In the genomic region with DNA sequence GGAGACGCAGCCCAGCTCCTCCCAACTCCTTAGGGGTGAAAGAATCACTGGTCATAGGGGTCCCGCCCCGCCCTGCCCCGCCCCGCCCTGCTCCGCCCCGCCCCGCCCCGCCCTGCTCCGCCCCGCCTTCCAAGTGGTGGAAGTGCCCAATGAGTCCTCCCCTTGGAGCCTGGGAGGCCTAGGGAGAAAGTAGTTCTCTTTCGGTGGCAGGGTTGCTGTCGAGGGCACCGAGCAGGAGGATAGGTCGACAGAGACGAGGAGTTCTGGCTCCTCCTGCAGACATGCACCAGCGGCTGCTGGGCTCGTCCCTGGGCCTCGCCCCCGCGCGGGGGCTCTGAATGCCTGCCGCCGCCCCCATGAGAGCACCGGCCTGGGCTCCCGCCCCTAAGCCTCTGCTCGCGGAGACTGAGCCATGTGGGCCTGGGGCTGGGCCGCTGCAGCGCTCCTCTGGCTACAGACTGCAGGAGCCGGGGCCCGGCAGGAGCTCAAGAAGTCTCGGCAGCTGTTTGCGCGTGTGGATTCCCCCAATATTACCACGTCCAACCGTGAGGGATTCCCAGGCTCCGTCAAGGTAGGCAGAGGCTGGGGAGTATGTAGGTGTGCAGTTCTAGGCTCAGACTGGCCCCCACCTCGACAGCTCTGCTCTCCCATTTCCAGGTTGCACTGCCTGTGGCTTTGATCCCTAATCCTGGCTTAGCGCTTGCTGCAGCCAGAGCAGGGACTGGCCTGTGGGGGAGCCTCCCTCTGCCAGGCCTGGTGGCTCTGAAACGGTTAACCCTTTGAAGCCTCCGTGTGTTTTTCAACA, we compare ENCODE assay signal across 8 mouse cellular contexts. TPM values are rescaled to one million over a fixed set of nuclear protein-coding genes. Genes with fewer than 3 reads are reported as not detected.
A peak's percentile ranks its signal among the peaks of the same experiment; 100 is the strongest.
DNase-seq lines count a peak whose midpoint lies in the region; ATAC-seq and TF ChIP-seq lines count a peak whose summit lies in the region.

A gene (plus strand): TSS at position 152 of the 805 bp plus-strand sequence.

- H3K4me3 ChIP-seq in CH12.LX (replicated peaks in 1 of 3; ENCODE audit: low read depth in 2 of 3, low read length in 2 of 3, poor library complexity in 1 of 3), result peak within 1 kb of the TSS; percentile 19 to 60 (median 36)
- H3K4me3 ChIP-seq in bone marrow macrophage, adult 2 months (ENCODE audit: insufficient read depth, low read length), result peak within 1 kb of the TSS; percentile 51
- peak within 1 kb of the TSS; percentile 35 for H3K4me3 ChIP-seq in forebrain, embryonic 14.5 days (ENCODE audit: low read depth, low read length)
- peak within 1 kb of the TSS; percentile 62 for H3K4me3 ChIP-seq in lung, embryonic 14.5 days (ENCODE audit: low read depth, low read length)

- peaks cover 0 to 28% of the 10 kb centered on the region in 2 experiments; a peak in 2 of 4 replicates for H3K4me1 ChIP-seq in CH12.LX (ENCODE audit: control insufficient read depth in 1 of 2, insufficient read depth in 2 of 2)
- H3K4me1 ChIP-seq in bone marrow macrophage, adult 2 months (ENCODE audit: control insufficient read depth, insufficient read depth, low read length), result peaks cover 16% of the 10 kb centered on the region
- H3K4me1 ChIP-seq in forebrain, embryonic 14.5 days (ENCODE audit: control insufficient read depth, insufficient read depth, low read length), result no peaks in the 10 kb centered on the region; the same call in 1 of the 2 replicates
- peaks cover 7% of the 10 kb centered on the region; the same call in 1 of the 2 replicates for H3K4me1 ChIP-seq in lung, embryonic 14.5 days (ENCODE audit: insufficient read depth)

- H3K27me3 ChIP-seq in CH12.LX (replicated peaks), result no peaks in the 10 kb centered on the region
- no peaks in the 10 kb centered on the region for H3K27me3 ChIP-seq in forebrain, embryonic 14.5 days (replicated peaks; ENCODE audit: control insufficient read depth, insufficient read depth, low read length)
- no peaks in the 10 kb centered on the region for H3K27me3 ChIP-seq in lung, embryonic 14.5 days (ENCODE audit: insufficient read depth, low read length)

- H3K36me3 ChIP-seq in CH12.LX (replicated peaks in 1 of 2; ENCODE audit: control insufficient read depth in 1 of 2, insufficient read depth in 1 of 2, low read length in 1 of 2), result peaks cover 29 to 68% of the 10 kb centered on the region in 2 experiments
- H3K36me3 ChIP-seq in forebrain, embryonic 14.5 days (ENCODE audit: control insufficient read depth, insufficient read depth, low read length), result peaks cover 43% of the 10 kb centered on the region
- H3K36me3 ChIP-seq in lung, embryonic 14.5 days (ENCODE audit: insufficient read depth), result peaks cover 52% of the 10 kb centered on the region

- no peak within 1 kb of the TSS for H3K27ac ChIP-seq in CH12.LX (ENCODE audit: insufficient read depth, low read depth)
- H3K27ac ChIP-seq in bone marrow macrophage, adult 2 months (ENCODE audit: insufficient read depth, low read depth, low read length), result peak within 1 kb of the TSS; percentile 28
- H3K27ac ChIP-seq in forebrain, embryonic 14.5 days (ENCODE audit: low read depth, low read length), result no peak within 1 kb of the TSS
- peak within 1 kb of the TSS; percentile 48 for H3K27ac ChIP-seq in lung, embryonic 14.5 days (ENCODE audit: low read depth)

- dilution Hi-C loops in CH12.LX (cut with MboI; ENCODE audit: extremely low pct_ligation_motif_present, extremely low pct_unique_long_range_greater_than_20kb, low sequenced_read_pairs), result no loop called here

- WGBS in forebrain, embryonic 14.5 days, result under 1% methylated on average over 36 of the region's 42 CpGs
- under 1% methylated on average over 39 of the region's 42 CpGs for WGBS in lung, embryonic 14.5 days

- no peak for TF ChIP-seq RAD21 in CH12.LX (IDR thresholded peaks at IDR 0.05; ENCODE audit: low read depth, low read length)

- no peak within 1 kb of the TSS; the same call in 1 of the 2 replicates for H3K4me2 ChIP-seq in CH12.LX (ENCODE audit: insufficient read depth, low read depth, poor library complexity, severe bottlenecking)
- H3K4me2 ChIP-seq in forebrain, embryonic 14.5 days (ENCODE audit: low read length), result peak within 1 kb of the TSS; percentile 67
- peak within 1 kb of the TSS; percentile 97 for H3K4me2 ChIP-seq in lung, embryonic 14.5 days

- TF ChIP-seq EP300 in CH12.LX (IDR thresholded peaks at IDR 0.05; ENCODE audit: low read length), result no peak

- H3K79me2 ChIP-seq in CH12.LX (replicated peaks; ENCODE audit: control insufficient read depth, extremely low read depth, insufficient read depth, poor library complexity, severe bottlenecking), result no peaks in the 10 kb centered on the region

- 0 out of 2 replicates have a peak, but pooled peaks have one; percentile 20 for TF ChIP-seq POLR2A in CH12.LX (IDR thresholded peaks at IDR 0.05; ENCODE audit: low read depth, low read length)
- no peak for TF ChIP-seq POLR2A in bone marrow macrophage, adult 2 months (IDR thresholded peaks at IDR 0.05; ENCODE audit: borderline replicate concordance, low read depth, low read length)

- TF ChIP-seq CTCF in CH12.LX (conservative IDR thresholded peaks at IDR 0.05 in 1 of 2, IDR thresholded peaks at IDR 0.05 in 1 of 2; ENCODE audit: low read depth in 2 of 2, low read length in 2 of 2), result no peak
- TF ChIP-seq CTCF in bone marrow macrophage, adult 2 months (IDR thresholded peaks at IDR 0.05; ENCODE audit: low read depth, low read length), result no peak
- 0 out of 2 replicates have a peak, but pooled peaks have one; percentile 8 for TF ChIP-seq CTCF in lung, embryonic 14.5 days (IDR thresholded peaks at IDR 0.05; ENCODE audit: low read depth)

- in situ Hi-C loops in CH12.LX (cut with MboI; ENCODE audit: low pct_ligation_motif_present, low pct_unique_long_range_greater_than_20kb, low sequenced_read_pairs), result loop anchor here (10.0 kb wide), 1 partner anchor 132 kb away; no protein-coding TSS in a partner anchor

- peak; percentile 72 for DNase-seq in CH12.LX (ENCODE audit: extremely low read depth)
- peak; percentile 29 for DNase-seq in forebrain, embryonic 14.5 days (ENCODE audit: low spot score)
- DNase-seq in heart, postnatal 10 days, result peak; percentile 42 to 48
- peak; percentile 71 to 77 for DNase-seq in kidney, postnatal 36 days
- peak; percentile 71 for DNase-seq in lung, embryonic 14.5 days
- peak; percentile 41 for DNase-seq in urinary bladder, postnatal 14 days (ENCODE audit: low spot score)

- no peak within 1 kb of the TSS for H3K9ac ChIP-seq in CH12.LX (ENCODE audit: insufficient read depth, low read depth)
- H3K9ac ChIP-seq in forebrain, embryonic 14.5 days (ENCODE audit: low read length), result peak within 1 kb of the TSS; percentile 64
- H3K9ac ChIP-seq in lung, embryonic 14.5 days, result peak within 1 kb of the TSS; percentile 77

- no peaks in the 10 kb centered on the region for H3K9me3 ChIP-seq in CH12.LX (replicated peaks; ENCODE audit: low read length)
- no peaks in the 10 kb centered on the region for H3K9me3 ChIP-seq in forebrain, embryonic 14.5 days (replicated peaks; ENCODE audit: control insufficient read depth, low read length)
- no peaks in the 10 kb centered on the region for H3K9me3 ChIP-seq in lung, embryonic 14.5 days (ENCODE audit: low read depth, low read length)

- intact Hi-C loops in heart, postnatal 10 days (cut with DNase I), result loop anchor here (2.0 to 5.0 kb wide), 2 partner anchors 28 to 70 kb away; no protein-coding TSS in a partner anchor

- peak; percentile 61 for ATAC-seq in forebrain, embryonic 14.5 days
- peak; percentile 88 for ATAC-seq in lung, embryonic 14.5 days (ENCODE audit: insufficient read depth)
- peak; percentile 17; the same call in 1 of the 2 replicates for ATAC-seq in neutrophil, adult 5-6 weeks (ENCODE audit: extremely low read depth, insufficient number of reproducible peaks, low FRiP score, poor library complexity, severe bottlenecking)

TF ChIP-seq in CH12.LX, 34 proteins besides CTCF, POLR2A, EP300 and RAD21:
- no peak for TF ChIP-seq MAZ (IDR thresholded peaks at IDR 0.05; ENCODE audit: low read depth, low read length)
- no peak for TF ChIP-seq JUND (conservative IDR thresholded peaks at IDR 0.05; ENCODE audit: low read depth, low read length)
- TF ChIP-seq JUN (IDR thresholded peaks at IDR 0.05; ENCODE audit: insufficient read depth, low read depth, low read length), result no peak
- peak; percentile 45; the same call in 1 of the 2 replicates for TF ChIP-seq MXI1 (IDR thresholded peaks at IDR 0.05; ENCODE audit: low read depth, low read length)
- no peak for TF ChIP-seq ZKSCAN1 (IDR thresholded peaks at IDR 0.05; ENCODE audit: borderline replicate concordance, low read depth, low read length)
- TF ChIP-seq E2F4 (IDR thresholded peaks at IDR 0.05; ENCODE audit: insufficient replicate concordance, low read depth, low read length), result no peak
- no peak for TF ChIP-seq GABPA (IDR thresholded peaks at IDR 0.05; ENCODE audit: insufficient replicate concordance, low read depth, low read length)
- no peak for TF ChIP-seq SIN3A (IDR thresholded peaks at IDR 0.05; ENCODE audit: low read length)

RNA-seq across cellular contexts. Expression of the gene that starts here (rescaled TPM):
- 21.0 and 21.1 TPM in 2 replicates for total RNA-seq in CH12.LX (2012; rRNA removed)
- 24.5 and 25.3 TPM in 2 replicates for total RNA-seq in CH12.LX (2014; rRNA removed)
- polyA plus RNA-seq in CH12.LX (2012; ENCODE audit: insufficient read length, low read depth), result 25.0 and 27.6 TPM in 2 replicates
- polyA plus RNA-seq in bone marrow macrophage, adult 2 months (2012; ENCODE audit: insufficient read depth, insufficient read length, missing spikeins), result 32.4 and 42.7 TPM in 2 replicates
- 8.0 and 11.3 TPM in 2 replicates for polyA plus RNA-seq in forebrain, embryonic 14.5 days (2014; fragmentation: Nextera tagmentation; extraction: Ambion mirVana)
- total RNA-seq in heart, postnatal 10 days (2021), result 10 to 100 TPM; 17.8 to 24.8 TPM
- 35.9 and 43.5 TPM in 2 replicates for polyA plus RNA-seq in lung, embryonic 14.5 days (2014; fragmentation: Nextera tagmentation; extraction: Ambion mirVana)
- 1.6 and 3.6 TPM in 2 replicates for total RNA-seq in neutrophil, adult 5-6 weeks (2017)

Comparison
In these comparisons a context has a peak if more than half of its experiments do, and no peak if none do; other contexts are left out.
1. H3K27ac ChIP-seq: peak in bone marrow macrophage, adult 2 months (single experiment) and lung, embryonic 14.5 days (single experiment); none in CH12.LX (single experiment) and forebrain, embryonic 14.5 days (single experiment).
2. ATAC-seq: peak in every context shown above with its lines; median percentile 88 in lung, embryonic 14.5 days; 61 in forebrain, embryonic 14.5 days; 17 in neutrophil, adult 5-6 weeks.
3. Peak in every context shown above with its lines, with median percentiles within 50 percentile points of each other: DNase-seq and H3K4me3 ChIP-seq.